Mouse (Mus musculus) neutrophil, adult 83 days (primary cell): ENCODE measurements around the gene Uap1. TPM values are rescaled to one million over a fixed set of nuclear protein-coding genes. Genes with fewer than 3 reads are reported as not detected.

ENCODE experiments used
- total RNA-seq, 2 experiments: library from RNA; stranded (reverse); gene quantifications; one replicate each; pipeline ENCODE4 v1.2.4; 2023

Gene Uap1
- total RNA-seq: 10 to 100 TPM; 33.7 to 40.5 TPM

GRCm38 (mm10) chr1:170174814-170175332 lies at the start of gene Uap1:
Gene Uap1 (minus strand): TSS chr1:170174957.

GRCm38 (mm10) chr1:170214757-170215522 lies 40.2 kb upstream of the Uap1 start, which contains the start of gene Uhmk1:
Gene Uhmk1 (minus strand): TSS chr1:170215397.

GRCm38 (mm10) chr1:170110516-170111332 lies 64.0 kb downstream of the Uap1 start, which contains the start of gene Ddr2:
Gene Ddr2 (minus strand): TSS chr1:170110762.

Other genes with a start within 250 kb of the Uap1 start
- gene Ccdc190, start 246.3 kb downstream of the Uap1 start, total RNA-seq: not detected
- 1 to 10 TPM; 7.0 to 7.7 TPM for gene Hsd17b7, start 205.7 kb downstream of the Uap1 start, total RNA-seq
- under 1 TPM; 0.53 to 0.85 TPM for gene Ddr2, start 64.2 kb downstream of the Uap1 start, total RNA-seq
- gene Uhmk1, start 40.4 kb upstream of the Uap1 start, total RNA-seq: 10 to 100 TPM; 31.4 to 31.8 TPM
- 1 to 10 TPM in 1 of 2 experiments, not detected in 1; 1.1 TPM for gene Sh2d1b2, start 57.8 kb upstream of the Uap1 start, total RNA-seq
- 1 to 10 TPM; 2.3 to 2.9 TPM for gene Sh2d1b1, start 102.4 kb upstream of the Uap1 start, total RNA-seq
- gene Gm7694, start 131.4 kb upstream of the Uap1 start, total RNA-seq: 10 to 100 TPM; 10.1 to 11.5 TPM
- gene Spata46, start 133.8 kb upstream of the Uap1 start, total RNA-seq: not detected